Mouse (Mus musculus): ENCODE results near the gene Zfp62. TPM values are rescaled to one million over a fixed set of nuclear protein-coding genes. Genes with fewer than 3 reads are reported as not detected.

Zfp62 gene
- polyA plus RNA-seq, 1 experiment from 2014 or later, result 31.0 TPM

- H3K4me1 ChIP-seq, result no peaks in the 10 kb centered on the region
- no peaks in the 10 kb centered on the region for H3K9me3 ChIP-seq
- H3K27me3 ChIP-seq (replicated peaks), result no peaks in the 10 kb centered on the region
- no peak overlapping the region for H3K4me3 ChIP-seq (replicated peaks)
- H3K4me2 ChIP-seq, result no peak overlapping the region
- WGBS, result 78% methylated on average over 10 of the region's 10 CpGs
- no peak overlapping the region for H3K9ac ChIP-seq
- ATAC-seq (ENCODE audit: insufficient read depth, low FRiP score, low read depth), result no peak
- H3K27ac ChIP-seq, result peak overlapping the region; percentile 52
- peaks cover 4% of the 10 kb centered on the region for H3K36me3 ChIP-seq
These were observed 64.2 kb downstream of the Zfp62 start for GRCm38 (mm10) chr11:49267316-49267715.

DNA sequence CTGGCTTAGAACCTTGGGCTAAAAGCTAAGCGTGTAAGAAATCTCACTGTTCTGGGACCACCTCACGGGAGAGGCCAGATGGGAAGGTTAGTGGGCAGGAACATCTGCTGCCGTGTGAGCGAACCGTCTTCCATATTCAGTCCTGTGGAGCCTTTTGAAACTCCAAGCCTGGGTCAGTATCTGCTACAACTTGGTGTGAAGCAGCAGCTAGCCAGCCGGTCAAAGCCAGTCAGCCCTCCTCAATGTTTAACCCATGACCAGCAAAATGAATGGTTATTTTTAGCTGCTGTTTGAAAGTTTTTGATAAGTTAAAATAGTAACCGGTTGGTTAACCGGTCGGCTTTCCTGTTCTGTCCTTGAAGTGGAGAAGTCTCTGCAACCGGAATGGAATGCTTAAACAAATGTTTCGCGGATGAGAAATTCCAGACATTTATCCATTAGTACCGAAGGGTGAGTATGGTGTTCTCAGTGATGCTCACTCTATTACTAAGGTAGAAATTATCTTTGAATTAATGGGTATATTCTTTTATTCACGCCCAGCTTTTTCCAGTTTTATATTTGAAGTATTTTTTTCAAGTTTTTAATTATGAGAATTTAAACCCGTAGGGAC, 65.0 kb downstream of the Zfp62 start:
- WGBS, result 57% methylated on average over 15 of the region's 15 CpGs

More for the DNA sequence above, 65.0 kb downstream of the Zfp62 start:
- H3K4me1 ChIP-seq, result no peaks in the 10 kb centered on the region
- peaks cover 1% of the 10 kb centered on the region; the same call in 1 of the 2 replicates for H3K36me3 ChIP-seq
- H3K27me3 ChIP-seq (replicated peaks), result no peaks in the 10 kb centered on the region
- H3K4me3 ChIP-seq (replicated peaks), result no peak overlapping the region
- no peaks in the 10 kb centered on the region for H3K9me3 ChIP-seq
- no peak overlapping the region for H3K9ac ChIP-seq
- H3K27ac ChIP-seq, result peak overlapping the region; percentile 52
- no peak overlapping the region for H3K4me2 ChIP-seq
- ATAC-seq (ENCODE audit: insufficient read depth, low FRiP score, low read depth), result no peak

Other genes with a start within 250 kb of the Zfp62 start
- gene Olfr56, start 224.4 kb upstream of the Zfp62 start, polyA plus RNA-seq (2015; fragmentation: Nextera tagmentation; extraction: Ambion mirVana), result not detected in 2 replicates
- gene 9930111J21Rik1, start 223.9 kb upstream of the Zfp62 start, polyA plus RNA-seq (2015; fragmentation: Nextera tagmentation; extraction: Ambion mirVana), result 0.70 and 0.77 TPM in 2 replicates
- 0.03 TPM in 1 of 2 replicates, not detected in the other for gene Gm12185, start 211.1 kb upstream of the Zfp62 start, polyA plus RNA-seq (2015; fragmentation: Nextera tagmentation; extraction: Ambion mirVana)
- 1.3 and 2.0 TPM in 2 replicates for gene Tgtp1, start 209.1 kb upstream of the Zfp62 start, polyA plus RNA-seq (2015; fragmentation: Nextera tagmentation; extraction: Ambion mirVana)
- gene 9930111J21Rik2, start 152.1 kb upstream of the Zfp62 start, polyA plus RNA-seq (2015; fragmentation: Nextera tagmentation; extraction: Ambion mirVana), result 0.96 and 0.98 TPM in 2 replicates
- 0.14 and 1.1 TPM in 2 replicates for gene Tgtp2, start 139.1 kb upstream of the Zfp62 start, polyA plus RNA-seq (2015; fragmentation: Nextera tagmentation; extraction: Ambion mirVana)
- gene Ifi47, start 126.7 kb upstream of the Zfp62 start, polyA plus RNA-seq (2015; fragmentation: Nextera tagmentation; extraction: Ambion mirVana), result 2.0 and 2.3 TPM in 2 replicates
- 0.14 TPM in 1 of 2 replicates, not detected in the other for gene Olfr1396, start 88.4 kb upstream of the Zfp62 start, polyA plus RNA-seq (2015; fragmentation: Nextera tagmentation; extraction: Ambion mirVana)
- gene Olfr1395, start 61.0 kb upstream of the Zfp62 start, polyA plus RNA-seq (2015; fragmentation: Nextera tagmentation; extraction: Ambion mirVana), result not detected in 2 replicates
- gene Olfr1394, start 48.9 kb upstream of the Zfp62 start, polyA plus RNA-seq (2015; fragmentation: Nextera tagmentation; extraction: Ambion mirVana), result not detected in 2 replicates
- 1.7 and 2.5 TPM in 2 replicates for gene Btnl9, start 16.1 kb upstream of the Zfp62 start, polyA plus RNA-seq (2015; fragmentation: Nextera tagmentation; extraction: Ambion mirVana)
- gene Mgat1, start 40.9 kb downstream of the Zfp62 start, polyA plus RNA-seq (2015; fragmentation: Nextera tagmentation; extraction: Ambion mirVana), result 59.3 and 59.9 TPM in 2 replicates
- gene Olfr1393, start 75.0 kb downstream of the Zfp62 start, polyA plus RNA-seq (2015; fragmentation: Nextera tagmentation; extraction: Ambion mirVana), result not detected in 2 replicates
- 0.06 TPM in 1 of 2 replicates, not detected in the other for gene Olfr1392, start 82.0 kb downstream of the Zfp62 start, polyA plus RNA-seq (2015; fragmentation: Nextera tagmentation; extraction: Ambion mirVana)
- not detected in 2 replicates for gene Olfr10, start 101.4 kb downstream of the Zfp62 start, polyA plus RNA-seq (2015; fragmentation: Nextera tagmentation; extraction: Ambion mirVana)
- not detected in 2 replicates for gene Olfr1391, start 119.5 kb downstream of the Zfp62 start, polyA plus RNA-seq (2015; fragmentation: Nextera tagmentation; extraction: Ambion mirVana)
- not detected in 2 replicates for gene Olfr1390, start 131.9 kb downstream of the Zfp62 start, polyA plus RNA-seq (2015; fragmentation: Nextera tagmentation; extraction: Ambion mirVana)
- gene Olfr1389, start 219.8 kb downstream of the Zfp62 start, polyA plus RNA-seq (2015; fragmentation: Nextera tagmentation; extraction: Ambion mirVana), result not detected in 2 replicates
- gene Olfr1388, start 233.3 kb downstream of the Zfp62 start, polyA plus RNA-seq (2015; fragmentation: Nextera tagmentation; extraction: Ambion mirVana), result 0.12 and 0.15 TPM in 2 replicates